Mouse (Mus musculus) kidney, postnatal 0 days (tissue): ENCODE measurements around the gene Gata2. TPM values are rescaled to one million over a fixed set of nuclear protein-coding genes. Genes with fewer than 3 reads are reported as not detected.

Experiments used
- ATAC-seq: fragments of 200-750 bp; cut with Nextera tagmentation; replicated peaks from 2 replicates; pipeline ENCODE4 v1.8.0; 2017; ENCODE audit warnings: low read depth, moderate number of reproducible peaks, moderate TSS enrichment, moderate library complexity; ENCODE audit not compliant: low FRiP score
- DNase-seq: peaks from one replicate; pipeline ENCODE4 v3.0.0-alpha.2; 2016; ENCODE audit warnings: low spot score
- H3K27ac ChIP-seq: fragments of 300-500 bp; sonication (generic); 2 replicates; pipeline ENCODE4 v1.5.1; 2014; ENCODE audit warnings: mild to moderate bottlenecking
- H3K27me3 ChIP-seq: fragments of 300-500 bp; sonication (generic); 2 replicates; pipeline ENCODE4 v1.6.1; 2014; ENCODE audit warnings: low read length, mixed read lengths; ENCODE audit not compliant: insufficient read depth
- H3K36me3 ChIP-seq: fragments of 300-500 bp; sonication (generic); 2 replicates; pipeline ENCODE4 v1.6.1; 2014; ENCODE audit warnings: low read length, mixed read lengths; ENCODE audit not compliant: insufficient read depth
- H3K4me1 ChIP-seq: fragments of 300-500 bp; sonication (generic); replicated peaks from 2 replicates; pipeline ENCODE4 v1.6.1; 2014; ENCODE audit warnings: antibody characterized with exemption, low read length, mixed read lengths; ENCODE audit not compliant: insufficient read depth
- H3K4me2 ChIP-seq: fragments of 300-500 bp; sonication (generic); 2 replicates; pipeline ENCODE4 v1.6.1; 2014; ENCODE audit warnings: mild to moderate bottlenecking, low read length, moderate library complexity, mixed read lengths
- H3K4me3 ChIP-seq: fragments of 300-500 bp; sonication (generic); replicated peaks from 2 replicates; pipeline ENCODE4 v1.5.1; 2014; ENCODE audit warnings: low read depth, low read length
- H3K9ac ChIP-seq: fragments of 300-500 bp; sonication (generic); 2 replicates; pipeline ENCODE4 v1.6.1; 2014; ENCODE audit warnings: low read depth, low read length
- H3K9me3 ChIP-seq: fragments of 300-500 bp; sonication (generic); replicated peaks from 2 replicates; pipeline ENCODE4 v1.6.1; 2016; ENCODE audit warnings: low read length, inconsistent platforms, mixed read lengths
- CTCF ChIP-seq: IDR thresholded peaks from 2 replicates; pipeline ENCODE4 v1.5.1; 2016; ENCODE audit warnings: antibody characterized with exemption, low read depth, mild to moderate bottlenecking, moderate library complexity
- WGBS: fragments of 180-500 bp; shearing (Covaris S2); extraction: QIAGEN DNeasy Blood & Tissue Kit; methylation state at CpG from one replicate; pipeline ENCODE4 v1.1.7; 2014; 5-methylcytosine and 5-hydroxymethylcytosine counted together
- polyA plus RNA-seq: library from polyadenylated mRNA; unstranded; fragments of >200 nt; fragmentation: Nextera tagmentation; extraction: Ambion mirVana; gene quantifications from 2 replicates; pipeline ENCODE4 v1.2.1, GENCODE M21; 2015

The Gata2 gene
- polyA plus RNA-seq, 1 experiment from 2014 or later = 64.3 TPM

GRCm38 (mm10) chr6:88188148-88188547 is 5.5 kb upstream of the Gata2 start:
- Histone ChIP-seq H3K9me3 (no peaks in the 10 kb centered on the region), H3K4me2 (no peak overlapping the region), H3K4me1 (peaks cover 4% of the 10 kb centered on the region; the same call in 1 of the 2 replicates), H3K9ac (no peak overlapping the region), H3K27me3 (peaks cover 47% of the 10 kb centered on the region), H3K27ac (no peak overlapping the region), H3K4me3 (no peak overlapping the region), H3K36me3 (no peaks in the 10 kb centered on the region)
- 74% methylated on average over 6 of the region's 6 CpGs for WGBS
- ATAC-seq (no peak), DNase-seq (no peak)
- TF ChIP-seq CTCF = no peak

- peak; percentile 91 for TF ChIP-seq CTCF
- 1% methylated on average over 56 of the region's 56 CpGs for WGBS
Measured at GRCm38 (mm10) chr6:88189312-88190042, 4.2 kb upstream of the Gata2 start.

GRCm38 (mm10) chr6:88190043-88190309 is 3.7 kb upstream of the Gata2 start:
- no peak overlapping the region for H3K27ac ChIP-seq
- H3K4me3 ChIP-seq = peak overlapping the region; percentile 45
- no peak overlapping the region for H3K9ac ChIP-seq
- no peak for ATAC-seq
- no peak for TF ChIP-seq CTCF
- WGBS = 6% methylated on average over 13 of the region's 13 CpGs
- H3K4me2 ChIP-seq = peak overlapping the region; percentile 76
- DNase-seq = no peak
- H3K9me3 ChIP-seq = no peaks in the 10 kb centered on the region
- peaks cover 14% of the 10 kb centered on the region for H3K4me1 ChIP-seq
- no peaks in the 10 kb centered on the region for H3K36me3 ChIP-seq
- H3K27me3 ChIP-seq = peaks cover 61% of the 10 kb centered on the region

More at GRCm38 (mm10) chr6:88189312-88190042, 4.2 kb upstream of the Gata2 start:
- H3K4me2 ChIP-seq = peak overlapping the region; percentile 76
- peak overlapping the region; percentile 45 for H3K4me3 ChIP-seq
- H3K9ac ChIP-seq = no peak overlapping the region
- peaks cover 14% of the 10 kb centered on the region for H3K4me1 ChIP-seq
- DNase-seq (peak; percentile 71), ATAC-seq (peak; percentile 67)
- H3K27ac ChIP-seq = no peak overlapping the region
- H3K36me3 ChIP-seq = no peaks in the 10 kb centered on the region
- peaks cover 58% of the 10 kb centered on the region for H3K27me3 ChIP-seq
- H3K9me3 ChIP-seq = no peaks in the 10 kb centered on the region

GRCm38 (mm10) chr6:88190310-88191023 is 3.2 kb upstream of the Gata2 start:
- TF ChIP-seq CTCF = no peak
- ATAC-seq (no peak), DNase-seq (peak; percentile 8)
- H3K27ac ChIP-seq = no peak overlapping the region
- H3K36me3 ChIP-seq = no peaks in the 10 kb centered on the region
- H3K4me1 ChIP-seq = peaks cover 14% of the 10 kb centered on the region
- H3K9ac ChIP-seq = no peak overlapping the region
- peaks cover 66% of the 10 kb centered on the region for H3K27me3 ChIP-seq
- no peak overlapping the region for H3K4me2 ChIP-seq
- 8% methylated on average over 49 of the region's 49 CpGs for WGBS
- no peaks in the 10 kb centered on the region for H3K9me3 ChIP-seq
- H3K4me3 ChIP-seq = no peak overlapping the region

- Histone ChIP-seq H3K27me3 (peaks cover 71% of the 10 kb centered on the region), H3K4me1 (peaks cover 14% of the 10 kb centered on the region), H3K27ac (no peak overlapping the region), H3K9ac (no peak overlapping the region), H3K9me3 (no peaks in the 10 kb centered on the region), H3K36me3 (no peaks in the 10 kb centered on the region), H3K4me2 (no peak overlapping the region), H3K4me3 (no peak overlapping the region)
- DNase-seq (peak; percentile 10), ATAC-seq (no peak)
- TF ChIP-seq CTCF = no peak
- 31% methylated on average over 6 of the region's 6 CpGs for WGBS
Measured at GRCm38 (mm10) chr6:88191024-88191365, 2.7 kb upstream of the Gata2 start.

GRCm38 (mm10) chr6:88191411-88192070 is 2.1 kb upstream of the Gata2 start:
- WGBS = 25% methylated on average over 4 of the region's 4 CpGs
- DNase-seq (no peak), ATAC-seq (no peak)
- Histone ChIP-seq H3K9me3 (no peaks in the 10 kb centered on the region), H3K4me1 (peaks cover 16% of the 10 kb centered on the region), H3K4me2 (no peak overlapping the region), H3K27ac (no peak overlapping the region), H3K27me3 (peaks cover 77% of the 10 kb centered on the region), H3K9ac (no peak overlapping the region), H3K36me3 (no peaks in the 10 kb centered on the region), H3K4me3 (no peak overlapping the region)
- no peak for TF ChIP-seq CTCF
